Mouse (Mus musculus) cortical plate, adult 2 months (tissue): ENCODE data around the gene Gm8232.
"Not testable (repeated sequence)": the region's sequence is repeated elsewhere in the genome, so short reads cannot be mapped to it uniquely, and the experiment has no call there.

Experiments
- CTCF ChIP-seq: fragments of 200-500 bp; IDR thresholded peaks from 2 replicates; pipeline ENCODE4 v1.5.1; 2011; ENCODE audit warnings: mild to moderate bottlenecking, control low read depth, low read length; ENCODE audit not compliant: insufficient read depth; ENCODE audit errors: extremely low read depth
- POLR2A ChIP-seq: fragments of 200-500 bp; IDR thresholded peaks from 2 replicates; pipeline ENCODE4 v1.6.1; 2011; ENCODE audit warnings: mild to moderate bottlenecking, low read length, control low read depth; ENCODE audit not compliant: insufficient read depth; ENCODE audit errors: extremely low read depth

DNA sequence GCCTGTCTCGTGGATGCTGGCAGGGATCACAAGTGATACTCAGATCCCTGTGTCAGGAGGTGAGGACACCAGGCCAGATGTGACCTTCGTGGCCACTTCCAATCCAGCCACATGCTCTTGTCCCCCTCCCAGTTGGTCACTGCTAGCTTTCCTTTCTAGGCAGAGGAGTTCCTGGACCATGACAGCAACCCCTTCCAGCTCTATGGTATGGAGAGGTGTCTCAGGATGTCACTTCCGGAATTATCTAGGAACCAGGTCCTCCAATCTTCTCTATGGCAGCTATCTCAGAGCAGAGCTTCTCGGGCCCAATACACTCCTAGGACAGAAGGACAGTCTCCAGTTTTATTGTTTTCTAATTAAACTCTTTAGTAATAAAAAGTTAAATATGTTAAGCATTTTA, 49.2 kb upstream of the Gm8232 start:
- not testable (repeated sequence) for TF ChIP-seq CTCF, POLR2A
